Mouse (Mus musculus) spleen, postnatal 4 days (tissue): ENCODE measurements at regions not wholly inside any gene's neighbourhood (a gene's known extent, or its start where the extent isn't known, plus 50 kb on each side); places are given as distances from the start of the nearest gene placed in this dataset.

ENCODE experiments used
- DNase-seq, 2 experiments: peaks; one replicate each; pipeline ENCODE4 v3.0.0; 2022; ENCODE audit warnings: low spot score in 2 of 2

DNA sequence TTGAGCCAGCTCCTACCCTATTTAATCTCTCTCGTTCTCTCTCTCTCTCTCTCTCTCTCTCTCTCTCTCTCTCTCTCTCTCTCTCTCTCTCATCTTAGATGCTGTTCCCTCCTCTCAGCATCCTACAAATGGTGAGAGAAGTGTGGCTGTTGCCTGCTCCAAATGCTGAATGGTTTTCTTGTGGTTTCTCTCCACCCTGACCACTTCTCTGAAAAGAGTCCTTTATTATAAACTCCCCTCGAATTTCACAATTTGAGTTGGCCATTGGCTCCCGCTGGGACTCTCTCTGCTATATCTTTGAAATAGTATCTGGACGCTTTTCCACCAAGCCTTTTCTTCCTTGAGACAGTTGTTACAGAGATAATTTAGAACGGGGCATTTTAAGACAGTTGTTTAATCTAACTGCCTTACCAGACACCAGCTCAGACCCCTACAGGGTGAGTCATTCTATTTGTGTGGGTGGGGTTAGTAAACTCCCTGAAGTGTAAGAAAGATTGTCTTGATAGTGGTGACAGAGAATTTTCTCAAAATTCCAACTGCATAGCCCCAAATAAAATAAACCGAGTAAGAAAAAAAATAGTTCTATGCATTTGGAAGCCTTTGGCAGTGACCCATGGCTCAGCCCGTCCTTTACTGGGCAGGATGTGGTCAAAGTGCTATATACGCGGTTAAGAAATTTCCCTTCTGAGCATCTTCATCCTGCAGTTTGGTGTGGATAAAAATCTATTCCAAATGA, 58.7 kb upstream of the Ado start:
- DNase-seq, result no peak

DNA sequence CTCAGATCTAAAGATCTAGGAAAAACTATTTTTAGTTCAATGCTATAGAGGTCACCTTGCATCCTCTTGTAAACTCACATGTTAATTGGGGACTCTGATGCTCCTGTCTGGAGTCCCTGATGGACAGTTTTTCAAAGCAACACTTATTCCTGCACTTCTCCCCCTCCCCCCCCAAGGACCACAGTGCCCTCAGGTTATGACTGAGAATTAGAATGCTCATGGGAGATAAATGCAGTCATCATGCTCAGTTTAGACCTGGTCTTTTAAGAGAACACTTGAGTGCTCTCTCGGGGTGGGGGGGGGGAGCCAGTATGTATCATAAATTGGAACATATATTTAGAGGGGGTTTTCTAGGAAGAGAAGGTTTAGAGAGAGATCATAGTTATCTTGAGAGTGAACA, 58.0 kb upstream of the Ado start:
- no peak for DNase-seq

DNA sequence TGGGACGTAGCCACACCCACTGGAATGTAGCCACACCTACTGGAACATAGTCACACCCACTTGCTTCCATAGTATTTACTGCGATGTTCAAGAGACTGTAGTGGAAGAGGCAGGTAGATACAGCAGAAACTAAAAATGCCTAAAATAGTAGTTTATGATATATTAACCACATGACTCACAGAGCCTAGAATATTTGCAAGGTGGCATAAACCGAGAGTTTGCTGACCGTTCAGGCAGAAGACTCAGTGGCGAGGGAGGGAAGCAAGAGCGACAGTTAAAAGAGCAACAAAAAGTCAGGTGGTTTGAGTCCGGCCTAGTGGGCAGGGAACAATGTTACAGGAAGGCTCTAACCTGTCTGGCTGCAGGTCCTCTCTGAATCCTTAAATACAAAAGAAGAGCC, 50.6 kb upstream of the Ado start:
- no peak for DNase-seq

DNA sequence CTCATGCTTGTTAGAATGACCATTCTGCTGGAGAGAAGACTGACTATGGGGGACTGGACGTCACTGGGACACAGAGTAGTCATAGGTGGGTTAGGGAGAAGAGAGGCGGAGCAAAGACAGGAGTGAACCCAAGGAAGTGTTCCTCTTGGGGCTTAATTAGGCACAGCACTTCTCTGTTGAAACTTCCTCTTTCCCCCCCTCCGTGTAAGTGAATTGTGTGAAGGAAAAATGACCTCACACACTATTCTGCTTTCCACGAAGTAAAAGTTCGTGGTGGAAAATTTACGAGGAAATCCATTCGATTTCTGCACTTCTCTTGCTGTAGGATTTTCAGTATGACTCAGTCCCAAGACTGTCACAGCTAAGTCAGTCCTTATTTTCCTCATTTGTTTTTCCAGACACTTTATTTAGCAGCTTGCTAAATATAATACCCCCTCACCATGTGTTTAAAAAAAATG, 49.9 kb upstream of the Ado start:
- DNase-seq, result no peak
